Mouse (Mus musculus): Measurements from ENCODE around the gene Tent2. TPM values are rescaled to one million over a fixed set of nuclear protein-coding genes. Genes with fewer than 3 reads are reported as not detected.

The Tent2 gene
- polyA plus RNA-seq, 1 experiment from 2014 or later = 71.0 TPM

GRCm38 (mm10) chr13:93162456-93162855, 29.7 kb downstream of the Tent2 start:
- Histone ChIP-seq H3K36me3 (ENCODE audit: control insufficient read depth, insufficient read depth, low read length) (peaks cover 3% of the 10 kb centered on the region), H3K27me3 (ENCODE audit: control insufficient read depth, insufficient read depth, low read length) (no peaks in the 10 kb centered on the region), H3K4me3 (ENCODE audit: low read depth, low read length) (no peak overlapping the region), H3K4me1 (replicated peaks; ENCODE audit: control insufficient read depth, insufficient read depth, low read length) (no peaks in the 10 kb centered on the region), H3K27ac (ENCODE audit: low read depth, low read length) (no peak overlapping the region), H3K9ac (ENCODE audit: low read length) (no peak overlapping the region), H3K4me2 (ENCODE audit: low read depth, low read length, severe bottlenecking) (no peak overlapping the region), H3K9me3 (ENCODE audit: control insufficient read depth, low read length) (no peaks in the 10 kb centered on the region)
- DNase-seq (ENCODE audit: low spot score) = no peak
- ATAC-seq (replicated peaks; ENCODE audit: low FRiP score) = no peak

- no peaks in the 10 kb centered on the region for H3K4me1 ChIP-seq (replicated peaks; ENCODE audit: control insufficient read depth, insufficient read depth, low read length)
- no peak for DNase-seq (ENCODE audit: low spot score)
- no peak overlapping the region for H3K4me2 ChIP-seq (ENCODE audit: low read depth, low read length, severe bottlenecking)
- H3K27me3 ChIP-seq (ENCODE audit: control insufficient read depth, insufficient read depth, low read length) = no peaks in the 10 kb centered on the region
- no peak for ATAC-seq (replicated peaks; ENCODE audit: low FRiP score)
- H3K9ac ChIP-seq (ENCODE audit: low read length) = no peak overlapping the region
- H3K36me3 ChIP-seq (ENCODE audit: control insufficient read depth, insufficient read depth, low read length) = peaks cover 3% of the 10 kb centered on the region; the same call in 1 of the 2 replicates
- H3K4me3 ChIP-seq (ENCODE audit: low read depth, low read length) = no peak overlapping the region
- no peak overlapping the region for H3K27ac ChIP-seq (ENCODE audit: low read depth, low read length)
- H3K9me3 ChIP-seq (ENCODE audit: control insufficient read depth, low read length) = no peaks in the 10 kb centered on the region
- 96% methylated on average over 6 of the region's 6 CpGs for WGBS
Observed at GRCm38 (mm10) chr13:93158261-93158660, 33.9 kb downstream of the Tent2 start.

GRCm38 (mm10) chr13:93153280-93153679, 38.9 kb downstream of the Tent2 start:
- DNase-seq (ENCODE audit: low spot score) (no peak), ATAC-seq (replicated peaks; ENCODE audit: low FRiP score) (no peak)
- Histone ChIP-seq H3K9ac (ENCODE audit: low read length) (no peak overlapping the region), H3K9me3 (ENCODE audit: control insufficient read depth, low read length) (no peaks in the 10 kb centered on the region), H3K4me3 (ENCODE audit: low read depth, low read length) (no peak overlapping the region), H3K4me1 (replicated peaks; ENCODE audit: control insufficient read depth, insufficient read depth, low read length) (no peaks in the 10 kb centered on the region), H3K4me2 (ENCODE audit: low read depth, low read length, severe bottlenecking) (no peak overlapping the region), H3K27me3 (ENCODE audit: control insufficient read depth, insufficient read depth, low read length) (no peaks in the 10 kb centered on the region), H3K27ac (ENCODE audit: low read depth, low read length) (no peak overlapping the region), H3K36me3 (ENCODE audit: control insufficient read depth, insufficient read depth, low read length) (no peaks in the 10 kb centered on the region; the same call in 1 of the 2 replicates)
- 89% methylated on average over 1 of the region's 1 CpGs for WGBS

GRCm38 (mm10) chr13:93144336-93145167, 47.6 kb downstream of the Tent2 start, which contains the start of gene Cmya5:
TSS of gene Cmya5 (minus strand) at chr13:93144724.
- Histone ChIP-seq H3K4me1 (replicated peaks; ENCODE audit: control insufficient read depth, insufficient read depth, low read length) (no peaks in the 10 kb centered on the region), H3K4me3 (ENCODE audit: low read depth, low read length) (peak within 1 kb of the TSS; percentile 39), H3K4me2 (ENCODE audit: low read depth, low read length, severe bottlenecking) (peak within 1 kb of the TSS; percentile 96), H3K27ac (ENCODE audit: low read depth, low read length) (no peak within 1 kb of the TSS), H3K36me3 (ENCODE audit: control insufficient read depth, insufficient read depth, low read length) (no peaks in the 10 kb centered on the region), H3K9me3 (ENCODE audit: control insufficient read depth, low read length) (no peaks in the 10 kb centered on the region), H3K9ac (ENCODE audit: low read length) (peak within 1 kb of the TSS; percentile 64), H3K27me3 (ENCODE audit: control insufficient read depth, insufficient read depth, low read length) (no peaks in the 10 kb centered on the region)
- ATAC-seq (replicated peaks; ENCODE audit: low FRiP score) (peak; percentile 91), DNase-seq (ENCODE audit: low spot score) (peak; percentile 76)
- WGBS = under 1% methylated on average over 44 of the region's 45 CpGs

GRCm38 (mm10) chr13:93143819-93144283, 48.3 kb downstream of the Tent2 start:
- DNase-seq (ENCODE audit: low spot score) = peak; percentile 55
- no peaks in the 10 kb centered on the region for H3K27me3 ChIP-seq (ENCODE audit: control insufficient read depth, insufficient read depth, low read length)
- H3K9me3 ChIP-seq (ENCODE audit: control insufficient read depth, low read length) = no peaks in the 10 kb centered on the region
- H3K4me2 ChIP-seq (ENCODE audit: low read depth, low read length, severe bottlenecking) = peak overlapping the region; percentile 96
- peak overlapping the region; percentile 64 for H3K9ac ChIP-seq (ENCODE audit: low read length)
- peak overlapping the region; percentile 39 for H3K4me3 ChIP-seq (ENCODE audit: low read depth, low read length)
- no peak overlapping the region for H3K27ac ChIP-seq (ENCODE audit: low read depth, low read length)
- no peaks in the 10 kb centered on the region for H3K36me3 ChIP-seq (ENCODE audit: control insufficient read depth, insufficient read depth, low read length)
- WGBS = 16% methylated on average over 11 of the region's 11 CpGs
- ATAC-seq (replicated peaks; ENCODE audit: low FRiP score) = no peak; the same call in none of the 2 replicates
- H3K4me1 ChIP-seq (replicated peaks; ENCODE audit: control insufficient read depth, insufficient read depth, low read length) = no peaks in the 10 kb centered on the region

GRCm38 (mm10) chr13:93141184-93141583, 51.0 kb downstream of the Tent2 start:
- Histone ChIP-seq H3K4me2 (ENCODE audit: low read depth, low read length, severe bottlenecking) (no peak overlapping the region), H3K4me1 (replicated peaks; ENCODE audit: control insufficient read depth, insufficient read depth, low read length) (no peaks in the 10 kb centered on the region), H3K4me3 (ENCODE audit: low read depth, low read length) (no peak overlapping the region), H3K9me3 (ENCODE audit: control insufficient read depth, low read length) (no peaks in the 10 kb centered on the region), H3K36me3 (ENCODE audit: control insufficient read depth, insufficient read depth, low read length) (no peaks in the 10 kb centered on the region), H3K27ac (ENCODE audit: low read depth, low read length) (no peak overlapping the region), H3K27me3 (ENCODE audit: control insufficient read depth, insufficient read depth, low read length) (no peaks in the 10 kb centered on the region), H3K9ac (ENCODE audit: low read length) (no peak overlapping the region)
- 96% methylated on average over 6 of the region's 6 CpGs for WGBS
- ATAC-seq (replicated peaks; ENCODE audit: low FRiP score) (no peak), DNase-seq (ENCODE audit: low spot score) (no peak)

- Histone ChIP-seq H3K9ac (ENCODE audit: low read length) (no peak overlapping the region), H3K4me3 (ENCODE audit: low read depth, low read length) (no peak overlapping the region)
- WGBS = 59% methylated on average over 1 of the region's 1 CpGs
Observed at GRCm38 (mm10) chr13:93138059-93138458, 54.1 kb downstream of the Tent2 start.

GRCm38 (mm10) chr13:93137098-93137497, 55.1 kb downstream of the Tent2 start:
- no peaks in the 10 kb centered on the region for H3K9me3 ChIP-seq (ENCODE audit: control insufficient read depth, low read length)
- no peaks in the 10 kb centered on the region for H3K36me3 ChIP-seq (ENCODE audit: control insufficient read depth, insufficient read depth, low read length)
- ATAC-seq (replicated peaks; ENCODE audit: low FRiP score) = no peak
- H3K4me1 ChIP-seq (replicated peaks; ENCODE audit: control insufficient read depth, insufficient read depth, low read length) = no peaks in the 10 kb centered on the region
- no peaks in the 10 kb centered on the region for H3K27me3 ChIP-seq (ENCODE audit: control insufficient read depth, insufficient read depth, low read length)
- no peak overlapping the region for H3K27ac ChIP-seq (ENCODE audit: low read depth, low read length)
- H3K9ac ChIP-seq (ENCODE audit: low read length) = no peak overlapping the region
- DNase-seq (ENCODE audit: low spot score) = no peak
- 92% methylated on average over 7 of the region's 7 CpGs for WGBS
- H3K4me3 ChIP-seq (ENCODE audit: low read depth, low read length) = no peak overlapping the region
- no peak overlapping the region for H3K4me2 ChIP-seq (ENCODE audit: low read depth, low read length, severe bottlenecking)

More at GRCm38 (mm10) chr13:93138059-93138458, 54.1 kb downstream of the Tent2 start:
- Histone ChIP-seq H3K9me3 (ENCODE audit: control insufficient read depth, low read length) (no peaks in the 10 kb centered on the region), H3K27me3 (ENCODE audit: control insufficient read depth, insufficient read depth, low read length) (no peaks in the 10 kb centered on the region), H3K27ac (ENCODE audit: low read depth, low read length) (no peak overlapping the region), H3K36me3 (ENCODE audit: control insufficient read depth, insufficient read depth, low read length) (no peaks in the 10 kb centered on the region), H3K4me1 (replicated peaks; ENCODE audit: control insufficient read depth, insufficient read depth, low read length) (no peaks in the 10 kb centered on the region), H3K4me2 (ENCODE audit: low read depth, low read length, severe bottlenecking) (no peak overlapping the region)
- ATAC-seq (replicated peaks; ENCODE audit: low FRiP score) = no peak
- no peak for DNase-seq (ENCODE audit: low spot score)

- 74% methylated on average over 1 of the region's 1 CpGs for WGBS
Observed at GRCm38 (mm10) chr13:93136251-93136650, 55.9 kb downstream of the Tent2 start.

More at GRCm38 (mm10) chr13:93136251-93136650, 55.9 kb downstream of the Tent2 start:
- no peaks in the 10 kb centered on the region for H3K36me3 ChIP-seq (ENCODE audit: control insufficient read depth, insufficient read depth, low read length)
- H3K4me2 ChIP-seq (ENCODE audit: low read depth, low read length, severe bottlenecking) = no peak overlapping the region
- DNase-seq (ENCODE audit: low spot score) (no peak), ATAC-seq (replicated peaks; ENCODE audit: low FRiP score) (no peak)
- no peaks in the 10 kb centered on the region for H3K27me3 ChIP-seq (ENCODE audit: control insufficient read depth, insufficient read depth, low read length)
- no peak overlapping the region for H3K4me3 ChIP-seq (ENCODE audit: low read depth, low read length)
- H3K9me3 ChIP-seq (ENCODE audit: control insufficient read depth, low read length) = no peaks in the 10 kb centered on the region
- H3K4me1 ChIP-seq (replicated peaks; ENCODE audit: control insufficient read depth, insufficient read depth, low read length) = no peaks in the 10 kb centered on the region
- H3K9ac ChIP-seq (ENCODE audit: low read length) = no peak overlapping the region
- H3K27ac ChIP-seq (ENCODE audit: low read depth, low read length) = no peak overlapping the region

All from forebrain, embryonic 11.5 days (tissue).